Mouse (Mus musculus): ENCODE measurements at regions not wholly inside any gene's neighbourhood (a gene's known extent, or its start where the extent isn't known, plus 50 kb on each side); places are given as distances from the start of the nearest gene placed in this dataset.

DNA sequence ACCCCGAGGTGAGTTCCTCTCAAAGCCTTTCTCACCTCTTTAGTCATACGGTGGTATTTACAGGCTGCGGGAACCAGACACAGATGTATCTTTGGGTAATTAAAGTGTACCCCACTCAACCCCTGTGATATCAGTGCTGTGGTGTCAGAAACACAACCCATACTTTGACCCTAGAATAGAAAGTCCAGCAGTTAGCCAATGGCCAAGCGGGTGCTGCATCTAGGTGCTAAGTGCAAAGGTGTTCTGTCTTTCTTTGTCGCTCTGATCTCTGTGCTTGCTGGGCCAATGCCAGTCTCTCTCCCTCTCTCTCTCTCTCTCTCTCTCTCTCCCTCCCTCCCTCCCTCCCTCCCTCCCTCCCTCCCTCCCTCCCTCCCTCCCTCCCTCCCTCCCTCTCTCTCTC is 107.6 kb downstream of the Cxcl12 start:
- TF ChIP-seq CTCF (IDR thresholded peaks at IDR 0.05; ENCODE audit: low read depth, low read length): no peak
- no peak for TF ChIP-seq POLR2A (IDR thresholded peaks at IDR 0.05; ENCODE audit: borderline replicate concordance, low read depth, low read length)
